Mouse (Mus musculus): ENCODE measurements around the gene Slc38a6. TPM values are rescaled to one million over a fixed set of nuclear protein-coding genes. Genes with fewer than 3 reads are reported as not detected.

Slc38a6 gene
- total RNA-seq (2012; rRNA removed) (10.2 and 10.3 TPM in 2 replicates), total RNA-seq (2014; rRNA removed) (13.6 and 15.4 TPM in 2 replicates), polyA plus RNA-seq (2012; ENCODE audit: insufficient read length, low read depth) (6.9 and 7.0 TPM in 2 replicates)

DNA sequence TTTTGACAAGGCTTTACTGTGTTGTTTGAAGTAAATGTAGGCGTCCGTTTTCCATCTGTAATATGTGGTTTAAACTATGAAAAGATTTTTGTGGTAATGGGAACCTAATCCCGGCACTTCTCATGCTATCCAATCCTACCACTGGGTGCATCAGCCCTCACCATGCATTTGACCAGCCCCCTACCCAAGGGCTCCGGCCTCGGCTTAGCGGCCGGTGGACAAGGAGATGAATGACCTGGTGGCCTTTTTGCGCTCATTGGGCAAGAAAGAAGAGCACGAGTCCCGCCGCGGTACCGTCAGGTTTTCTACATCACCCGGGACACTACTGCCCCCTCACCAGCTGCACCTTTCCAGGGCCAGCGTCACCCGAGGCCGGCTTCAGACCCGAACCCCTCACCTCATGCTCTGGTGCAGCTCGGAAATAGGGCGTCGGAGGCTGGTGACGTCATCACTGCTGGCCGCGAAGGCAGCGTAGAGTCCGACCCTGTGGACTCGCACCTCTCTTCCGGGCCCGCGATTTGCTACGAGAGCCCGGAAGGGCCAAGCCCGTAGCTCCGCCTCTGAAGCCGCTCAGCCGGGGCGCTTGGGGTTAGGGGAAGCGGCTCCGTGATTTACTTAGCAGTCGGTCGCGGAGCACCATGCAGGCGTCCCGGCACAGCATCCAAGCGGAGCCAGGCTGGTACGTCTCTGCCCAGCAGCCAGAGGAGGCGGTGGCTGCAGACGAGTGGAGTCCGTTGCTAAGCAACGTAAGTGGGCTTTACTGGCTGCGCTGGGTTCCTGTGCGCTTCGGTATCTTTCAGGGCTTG, at the start of gene Slc38a6, which contains the start of gene Trmt5:
TSS of gene Slc38a6 (plus strand) at position 493 of the 806 bp plus-strand sequence.
TSS of gene Trmt5 (minus strand) at position 424 of the 806 bp plus-strand sequence.
- dilution Hi-C loops (cut with MboI; ENCODE audit: extremely low pct_ligation_motif_present, extremely low pct_unique_long_range_greater_than_20kb, low sequenced_read_pairs): no loop called here
- Histone ChIP-seq H3K4me1 (ENCODE audit: control insufficient read depth in 1 of 2, insufficient read depth in 2 of 2) (peaks cover 4 to 49% of the 10 kb centered on the region in 2 experiments), H3K9me3 (replicated peaks; ENCODE audit: low read length) (no peaks in the 10 kb centered on the region), H3K4me2 (ENCODE audit: insufficient read depth, low read depth, poor library complexity, severe bottlenecking) (peak within 1 kb of the TSS; percentile 95), H3K79me2 (replicated peaks; ENCODE audit: control insufficient read depth, extremely low read depth, insufficient read depth, poor library complexity, severe bottlenecking) (peaks cover 32% of the 10 kb centered on the region), H3K27me3 (replicated peaks) (no peaks in the 10 kb centered on the region), H3K4me3 (replicated peaks in 1 of 3; ENCODE audit: low read depth in 2 of 3, low read length in 2 of 3, poor library complexity in 1 of 3) (peak within 1 kb of the TSS; percentile 67 to 92 (median 73)), H3K27ac (ENCODE audit: insufficient read depth, low read depth) (peak within 1 kb of the TSS; percentile 22; the same call in 1 of the 2 replicates), H3K9ac (ENCODE audit: insufficient read depth, low read depth) (peak within 1 kb of the TSS; percentile 92), H3K36me3 (replicated peaks in 1 of 2; ENCODE audit: control insufficient read depth in 1 of 2, insufficient read depth in 1 of 2, low read length in 1 of 2) (peaks cover 9 to 52% of the 10 kb centered on the region in 2 experiments)
- in situ Hi-C loops (cut with MboI; ENCODE audit: low pct_ligation_motif_present, low pct_unique_long_range_greater_than_20kb, low sequenced_read_pairs): no loop called here
- peak; percentile 95 for DNase-seq (ENCODE audit: extremely low read depth)
- no peak for TF ChIP-seq CHD2 (IDR thresholded peaks at IDR 0.05; ENCODE audit: low read length)
- peak; percentile 91 for TF ChIP-seq HCFC1 (IDR thresholded peaks at IDR 0.05; ENCODE audit: low read depth, low read length)
- no peak for TF ChIP-seq USF2 (conservative IDR thresholded peaks at IDR 0.05; ENCODE audit: low read depth, low read length)
- TF ChIP-seq POLR2A (IDR thresholded peaks at IDR 0.05; ENCODE audit: low read depth, low read length): peak; percentile 80; the same call in 1 of the 2 replicates
- peak; percentile 99 for TF ChIP-seq ELF1 (IDR thresholded peaks at IDR 0.05; ENCODE audit: low read depth, low read length)
- no peak for TF ChIP-seq ETS1 (conservative IDR thresholded peaks at IDR 0.05; ENCODE audit: low read depth, low read length)
- no peak for TF ChIP-seq EP300 (IDR thresholded peaks at IDR 0.05; ENCODE audit: low read length)
- TF ChIP-seq MAZ (IDR thresholded peaks at IDR 0.05; ENCODE audit: low read depth, low read length): no peak
- TF ChIP-seq SIN3A (IDR thresholded peaks at IDR 0.05; ENCODE audit: low read length): peak; percentile 93
- no peak; the same call in 1 of the 2 replicates for TF ChIP-seq GABPA (IDR thresholded peaks at IDR 0.05; ENCODE audit: insufficient replicate concordance, low read depth, low read length)
- no peak for TF ChIP-seq CTCF (conservative IDR thresholded peaks at IDR 0.05 in 1 of 2, IDR thresholded peaks at IDR 0.05 in 1 of 2; ENCODE audit: low read depth in 2 of 2, low read length in 2 of 2)
- peak; percentile 69; the same call in 1 of the 2 replicates for TF ChIP-seq MYC (IDR thresholded peaks at IDR 0.05; ENCODE audit: low read depth, low read length)
- peak; percentile 76 for TF ChIP-seq NELFE (IDR thresholded peaks at IDR 0.05; ENCODE audit: low read depth, low read length)
- peak; percentile 81 for TF ChIP-seq MAX (IDR thresholded peaks at IDR 0.05; ENCODE audit: low read length)
- TF ChIP-seq ZNF384 (IDR thresholded peaks at IDR 0.05; ENCODE audit: low read depth, low read length): no peak
- TF ChIP-seq ZKSCAN1 (IDR thresholded peaks at IDR 0.05; ENCODE audit: borderline replicate concordance, low read depth, low read length): no peak
- TF ChIP-seq BHLHE40 (IDR thresholded peaks at IDR 0.05; ENCODE audit: low read depth, low read length): no peak
- TF ChIP-seq SMC3 (IDR thresholded peaks at IDR 0.05; ENCODE audit: low read depth, low read length): no peak
- no peak for TF ChIP-seq PAX5 (IDR thresholded peaks at IDR 0.05; ENCODE audit: low read length)
- 0 out of 2 replicates have a peak, but pooled peaks have one; percentile 21 for TF ChIP-seq ZMIZ1 (IDR thresholded peaks at IDR 0.05; ENCODE audit: low read depth, low read length)
- peak; percentile 43; the same call in 1 of the 2 replicates for TF ChIP-seq TCF12 (IDR thresholded peaks at IDR 0.05; ENCODE audit: low read depth, low read length)
- TF ChIP-seq MAFK (IDR thresholded peaks at IDR 0.05; ENCODE audit: insufficient replicate concordance, low read length): no peak
- no peak for TF ChIP-seq USF1 (IDR thresholded peaks at IDR 0.05; ENCODE audit: low read depth, low read length)
- TF ChIP-seq UBTF (IDR thresholded peaks at IDR 0.05; ENCODE audit: low read depth, low read length): 0 out of 2 replicates have a peak, but pooled peaks have one; percentile 16
- TF ChIP-seq RAD21 (IDR thresholded peaks at IDR 0.05; ENCODE audit: low read depth, low read length): no peak; the same call in 1 of the 2 replicates
- no peak for TF ChIP-seq ZC3H11A (IDR thresholded peaks at IDR 0.05; ENCODE audit: low read depth, low read length)
- no peak for TF ChIP-seq E2F4 (IDR thresholded peaks at IDR 0.05; ENCODE audit: insufficient replicate concordance, low read depth, low read length)
- peak; percentile 75; the same call in 1 of the 2 replicates for TF ChIP-seq KAT2A (IDR thresholded peaks at IDR 0.05; ENCODE audit: insufficient replicate concordance, low read length)
- TF ChIP-seq JUND (conservative IDR thresholded peaks at IDR 0.05; ENCODE audit: low read depth, low read length): peak; percentile 39; the same call in 1 of the 2 replicates
- no peak; the same call in 1 of the 2 replicates for TF ChIP-seq JUN (IDR thresholded peaks at IDR 0.05; ENCODE audit: insufficient read depth, low read depth, low read length)
- TF ChIP-seq MEF2A (IDR thresholded peaks at IDR 0.05; ENCODE audit: borderline replicate concordance, low read depth, low read length): peak; percentile 68; the same call in 1 of the 2 replicates
- no peak; the same call in 1 of the 2 replicates for TF ChIP-seq MXI1 (IDR thresholded peaks at IDR 0.05; ENCODE audit: low read depth, low read length)
- 0 out of 2 replicates have a peak, but pooled peaks have one; percentile 28 for TF ChIP-seq IRF4 (IDR thresholded peaks at IDR 0.05; ENCODE audit: low read depth, low read length)
- no peak for TF ChIP-seq RCOR1 (conservative IDR thresholded peaks at IDR 0.05; ENCODE audit: low read depth, low read length)
- TF ChIP-seq TBP (conservative IDR thresholded peaks at IDR 0.05; ENCODE audit: low read depth, low read length): 0 out of 2 replicates have a peak, but pooled peaks have one; percentile 16
- TF ChIP-seq CHD1 (IDR thresholded peaks at IDR 0.05; ENCODE audit: low read depth, low read length): no peak
- TF ChIP-seq NRF1 (IDR thresholded peaks at IDR 0.05; ENCODE audit: low read depth, low read length): 0 out of 2 replicates have a peak, but pooled peaks have one; percentile 3
